Mouse (Mus musculus) midbrain, embryonic 12.5 days (tissue): ENCODE measurements around the gene Ccl3. TPM values are rescaled to one million over a fixed set of nuclear protein-coding genes. Genes with fewer than 3 reads are reported as not detected.

Experiments used
- ATAC-seq: fragments of 200-750 bp; cut with Nextera tagmentation; 2 replicates; pipeline ENCODE4 v1.8.0; 2017; ENCODE audit warnings: low read depth, moderate TSS enrichment, moderate library complexity; ENCODE audit not compliant: low FRiP score
- H3K27ac ChIP-seq: fragments of 300-500 bp; sonication (generic); replicated peaks from 2 replicates; pipeline ENCODE4 v1.5.1; 2016; ENCODE audit warnings: mild to moderate bottlenecking
- H3K27me3 ChIP-seq: fragments of 300-500 bp; sonication (generic); 2 replicates; pipeline ENCODE4 v1.6.1; 2016; ENCODE audit warnings: mild to moderate bottlenecking
- H3K36me3 ChIP-seq: fragments of 300-500 bp; sonication (generic); 2 replicates; pipeline ENCODE4 v1.6.1; 2016
- H3K4me1 ChIP-seq: fragments of 300-500 bp; sonication (generic); 2 replicates; pipeline ENCODE4 v1.6.1; 2016
- H3K4me2 ChIP-seq: fragments of 300-500 bp; sonication (generic); replicated peaks from 2 replicates; pipeline ENCODE4 v1.6.1; 2016; ENCODE audit warnings: mild to moderate bottlenecking, moderate library complexity
- H3K4me3 ChIP-seq: fragments of 300-500 bp; sonication (generic); 2 replicates; pipeline ENCODE4 v1.5.1; 2016; ENCODE audit warnings: mild to moderate bottlenecking
- H3K9ac ChIP-seq: fragments of 300-500 bp; sonication (generic); replicated peaks from 2 replicates; pipeline ENCODE4 v1.6.1; 2016; ENCODE audit warnings: mild to moderate bottlenecking, moderate library complexity
- H3K9me3 ChIP-seq: fragments of 300-500 bp; sonication (generic); 2 replicates; pipeline ENCODE4 v1.6.1; 2016; ENCODE audit warnings: mild to moderate bottlenecking
- WGBS: fragments of 180-500 bp; shearing (Covaris S2); methylation state at CpG from one replicate; pipeline ENCODE4 v1.1.7; 2016; 5-methylcytosine and 5-hydroxymethylcytosine counted together
- polyA plus RNA-seq: library from polyadenylated mRNA; unstranded; fragments of >200 nt; fragmentation: Nextera tagmentation; extraction: Ambion mirVana; gene quantifications from 2 replicates; pipeline ENCODE4 v1.2.1, GENCODE M21; 2016

Ccl3 gene
- polyA plus RNA-seq, 1 experiment from 2014 or later = 1.2 TPM

DNA sequence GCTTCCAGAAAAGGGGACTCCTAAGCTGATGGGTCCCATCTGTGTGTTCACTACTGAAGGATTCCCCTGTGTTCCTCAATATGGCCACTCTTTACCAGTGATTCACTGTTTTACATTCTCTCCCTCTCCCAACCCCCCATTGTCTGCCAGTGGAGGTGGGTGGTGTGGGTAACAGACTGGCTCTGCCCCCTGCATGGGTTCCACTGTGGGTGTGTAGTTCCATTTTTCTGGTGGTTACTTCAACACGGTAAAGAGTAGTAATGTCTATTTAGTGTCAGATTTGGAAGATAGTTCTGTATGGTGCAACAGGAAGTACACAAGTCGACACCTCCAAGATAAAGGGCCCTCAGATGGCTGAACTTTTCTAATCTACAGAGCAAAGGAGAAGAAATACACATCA lies 7.9 kb downstream of the Ccl3 start:
- no peaks in the 10 kb centered on the region for H3K27me3 ChIP-seq
- no peak for ATAC-seq
- no peak overlapping the region for H3K27ac ChIP-seq
- H3K4me1 ChIP-seq = no peaks in the 10 kb centered on the region
- H3K9ac ChIP-seq = no peak overlapping the region
- no peaks in the 10 kb centered on the region for H3K36me3 ChIP-seq
- 83% methylated on average over 2 of the region's 2 CpGs for WGBS
- no peak overlapping the region for H3K4me2 ChIP-seq
- H3K9me3 ChIP-seq = no peaks in the 10 kb centered on the region
- no peak overlapping the region for H3K4me3 ChIP-seq

DNA sequence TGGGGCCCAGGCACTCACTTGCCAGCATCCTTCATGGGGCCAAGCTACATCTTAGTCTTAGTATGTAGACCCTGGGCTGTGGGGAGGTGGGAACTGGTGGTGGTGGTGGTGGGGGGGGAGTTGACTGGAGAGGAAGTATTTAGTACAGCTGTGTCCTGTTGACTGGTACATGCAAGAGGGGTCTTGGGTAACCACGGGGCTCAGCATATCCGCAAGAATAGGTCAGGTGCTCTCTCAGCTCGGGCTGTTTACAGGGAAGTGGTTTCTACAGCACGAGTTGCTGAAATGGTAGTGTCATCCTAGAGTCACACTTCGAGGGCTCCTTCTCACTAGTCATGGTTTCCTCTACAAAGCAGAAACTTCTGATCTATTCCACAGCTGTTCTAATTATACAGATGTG lies 9.0 kb downstream of the Ccl3 start:
- Histone ChIP-seq H3K36me3 (no peaks in the 10 kb centered on the region), H3K9me3 (no peaks in the 10 kb centered on the region), H3K4me3 (no peak overlapping the region), H3K9ac (no peak overlapping the region), H3K4me1 (no peaks in the 10 kb centered on the region), H3K27ac (no peak overlapping the region), H3K27me3 (no peaks in the 10 kb centered on the region), H3K4me2 (no peak overlapping the region)
- WGBS = 82% methylated on average over 5 of the region's 5 CpGs
- ATAC-seq = no peak

DNA sequence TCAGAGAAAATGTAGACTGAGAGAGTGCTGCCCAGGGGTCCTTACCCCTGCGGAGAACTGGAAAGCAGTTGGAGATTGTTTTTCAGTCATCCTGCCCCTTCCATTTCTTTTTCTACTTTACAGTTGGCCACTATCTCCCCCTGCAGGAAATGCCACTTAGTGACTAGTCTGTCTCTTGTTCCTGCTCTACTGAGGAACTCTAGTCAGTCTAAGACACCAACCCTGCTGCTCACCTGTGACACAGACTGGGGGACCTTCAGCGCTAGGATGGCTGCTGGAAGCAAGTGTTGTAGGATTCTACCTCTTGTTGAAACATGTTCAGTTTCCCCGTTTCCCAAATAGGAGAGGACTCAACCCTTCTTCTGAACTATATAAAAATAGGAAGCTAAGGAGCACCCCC lies 9.6 kb downstream of the Ccl3 start:
- Histone ChIP-seq H3K9ac (no peak overlapping the region), H3K4me1 (no peaks in the 10 kb centered on the region)

DNA sequence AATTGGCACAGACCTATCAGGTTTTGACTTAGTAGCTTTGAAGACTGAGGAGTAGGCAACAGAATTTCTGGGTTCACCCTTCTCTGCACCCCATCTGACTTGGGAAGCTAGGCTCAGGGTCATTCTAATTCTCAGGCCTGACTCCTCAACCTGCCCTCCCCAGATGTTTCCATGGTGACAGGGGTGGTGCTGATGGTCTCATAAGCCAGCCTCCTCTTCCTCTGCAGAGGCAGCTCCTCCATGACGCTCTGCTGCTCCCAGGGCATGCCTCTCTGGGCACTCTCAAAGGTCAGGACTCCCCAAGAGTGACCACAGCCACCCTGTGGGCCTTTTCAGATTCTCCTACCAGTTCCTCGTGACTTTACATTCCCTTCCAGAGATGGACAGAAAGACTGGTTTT lies 10.2 kb downstream of the Ccl3 start:
- Histone ChIP-seq H3K4me3 (no peak overlapping the region), H3K9me3 (no peaks in the 10 kb centered on the region), H3K4me2 (no peak overlapping the region), H3K36me3 (no peaks in the 10 kb centered on the region), H3K9ac (no peak overlapping the region), H3K27ac (no peak overlapping the region), H3K4me1 (no peaks in the 10 kb centered on the region), H3K27me3 (no peaks in the 10 kb centered on the region)
- no peak for ATAC-seq
- 52% methylated on average over 2 of the region's 2 CpGs for WGBS

More for the DNA sequence above, 9.6 kb downstream of the Ccl3 start:
- Histone ChIP-seq H3K9me3 (no peaks in the 10 kb centered on the region), H3K4me3 (no peak overlapping the region), H3K27me3 (no peaks in the 10 kb centered on the region), H3K4me2 (no peak overlapping the region), H3K27ac (no peak overlapping the region), H3K36me3 (no peaks in the 10 kb centered on the region)
- whole genome bisulfite sequencing = 62% methylated on average over 3 of the region's 3 CpGs
- no peak for ATAC-seq

DNA sequence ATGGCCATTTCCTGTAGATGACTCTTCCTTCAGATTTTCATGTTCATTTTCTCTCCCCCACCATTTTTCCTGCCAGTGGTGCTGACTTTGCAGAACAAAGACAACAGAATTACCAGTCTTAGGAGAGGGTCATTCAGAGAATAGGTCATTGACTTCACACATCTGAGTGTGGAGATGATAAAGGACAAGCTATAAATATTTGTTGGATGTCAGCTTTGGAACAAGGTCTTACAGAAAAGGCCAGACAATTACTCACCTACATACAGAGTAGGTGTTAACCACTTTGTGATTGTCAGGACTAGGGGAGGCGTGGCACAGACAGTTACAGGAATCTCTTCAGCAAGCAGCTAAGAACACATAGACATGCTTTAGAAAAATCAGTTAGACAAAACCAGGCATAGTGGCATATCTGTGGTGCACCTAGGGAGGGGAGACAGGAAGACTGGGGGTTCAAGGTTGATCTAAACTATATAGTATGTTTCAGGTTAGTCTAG lies 12.4 kb downstream of the Ccl3 start:
- Histone ChIP-seq H3K9ac (no peak overlapping the region), H3K4me1 (no peaks in the 10 kb centered on the region), H3K27ac (no peak overlapping the region), H3K27me3 (no peaks in the 10 kb centered on the region), H3K9me3 (no peaks in the 10 kb centered on the region), H3K36me3 (no peaks in the 10 kb centered on the region), H3K4me2 (no peak overlapping the region), H3K4me3 (no peak overlapping the region)
- ATAC-seq = no peak
- WGBS = 83% methylated on average over 1 of the region's 1 CpGs

DNA sequence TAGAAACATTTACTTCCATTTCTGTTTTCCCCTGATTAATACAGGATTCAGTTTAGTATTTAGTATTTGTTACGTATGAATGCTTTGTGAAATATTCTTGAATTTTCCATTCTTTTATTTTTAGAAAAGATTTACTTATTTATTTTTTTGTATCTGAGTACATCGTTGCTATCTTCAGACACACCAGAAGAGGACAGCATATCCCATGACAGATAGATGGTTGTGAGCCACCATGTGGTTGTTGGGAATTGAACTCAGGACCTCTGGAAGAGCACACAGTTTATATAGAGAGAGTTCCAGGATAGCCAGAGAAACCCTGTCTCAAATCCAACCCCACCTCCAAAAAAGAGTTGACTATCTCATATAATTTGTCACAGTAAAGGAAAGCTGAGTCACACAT lies 14.3 kb downstream of the Ccl3 start:
- no peak overlapping the region for H3K27ac ChIP-seq
- no peaks in the 10 kb centered on the region for H3K27me3 ChIP-seq
- H3K4me1 ChIP-seq = no peaks in the 10 kb centered on the region
- no peak overlapping the region for H3K9ac ChIP-seq
- H3K4me3 ChIP-seq = no peak overlapping the region
- no peaks in the 10 kb centered on the region for H3K9me3 ChIP-seq
- H3K4me2 ChIP-seq = no peak overlapping the region
- no peaks in the 10 kb centered on the region for H3K36me3 ChIP-seq
- 96% methylated on average over 2 of the region's 2 CpGs for WGBS
- ATAC-seq = no peak

GRCm38 (mm10) chr11:83634425-83634824 lies 14.7 kb downstream of the Ccl3 start:
- no peak overlapping the region for H3K9ac ChIP-seq
- 59% methylated on average over 4 of the region's 4 CpGs for WGBS
- H3K9me3 ChIP-seq = no peaks in the 10 kb centered on the region
- no peak overlapping the region for H3K4me3 ChIP-seq
- H3K27me3 ChIP-seq = no peaks in the 10 kb centered on the region
- no peak overlapping the region for H3K4me2 ChIP-seq
- no peaks in the 10 kb centered on the region for H3K36me3 ChIP-seq
- H3K4me1 ChIP-seq = no peaks in the 10 kb centered on the region
- no peak for ATAC-seq
- H3K27ac ChIP-seq = no peak overlapping the region

DNA sequence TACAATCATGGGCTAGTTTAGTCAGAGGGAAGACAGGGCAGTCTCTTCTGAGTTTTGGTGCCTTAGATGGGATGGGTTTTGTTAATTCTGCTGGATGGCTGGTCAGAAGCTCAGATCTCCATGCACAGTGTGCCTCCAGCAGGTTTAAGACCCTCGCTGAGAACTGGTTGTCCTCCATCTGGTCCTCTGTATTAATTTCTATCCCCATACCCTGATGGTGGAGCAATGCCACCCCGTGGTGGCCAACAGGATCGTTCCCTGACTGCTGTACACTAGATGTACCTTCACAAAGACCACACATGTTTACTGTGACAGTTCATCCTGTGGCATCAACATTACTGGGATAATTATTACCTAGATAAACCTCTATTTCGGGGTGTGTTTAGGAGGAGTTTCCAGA lies 16.4 kb downstream of the Ccl3 start:
- H3K4me2 ChIP-seq = no peak overlapping the region
- no peak overlapping the region for H3K27ac ChIP-seq
- no peak overlapping the region for H3K4me3 ChIP-seq
- no peaks in the 10 kb centered on the region for H3K9me3 ChIP-seq
- no peaks in the 10 kb centered on the region for H3K36me3 ChIP-seq
- H3K9ac ChIP-seq = no peak overlapping the region
- no peaks in the 10 kb centered on the region for H3K27me3 ChIP-seq
- ATAC-seq = no peak
- no peaks in the 10 kb centered on the region for H3K4me1 ChIP-seq
- 70% methylated on average over 4 of the region's 4 CpGs for WGBS

DNA sequence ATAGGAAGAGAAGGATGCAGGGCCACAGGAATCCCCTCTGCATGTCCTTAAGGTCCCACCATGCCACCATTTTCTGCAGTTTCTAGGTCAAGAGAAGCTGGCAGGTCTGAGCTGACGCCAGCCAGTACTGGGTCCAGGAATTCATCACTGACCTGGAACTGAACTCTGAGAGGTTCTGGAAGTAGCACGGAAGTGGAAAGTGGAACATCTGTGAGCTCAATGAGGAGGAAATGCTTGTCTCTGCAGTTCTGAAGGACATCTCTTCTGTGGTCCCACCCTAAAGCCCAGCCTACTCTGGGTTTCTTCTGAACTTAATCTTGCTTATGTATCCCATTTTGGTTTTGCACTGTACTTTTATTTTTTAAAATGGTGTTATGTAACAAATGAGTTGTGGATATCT lies 18.1 kb downstream of the Ccl3 start:
- Histone ChIP-seq H3K9ac (no peak overlapping the region), H3K36me3 (no peaks in the 10 kb centered on the region), H3K27ac (no peak overlapping the region), H3K27me3 (no peaks in the 10 kb centered on the region), H3K9me3 (no peaks in the 10 kb centered on the region), H3K4me3 (no peak overlapping the region), H3K4me2 (no peak overlapping the region), H3K4me1 (no peaks in the 10 kb centered on the region)
- no peak for ATAC-seq
- WGBS = 86% methylated on average over 2 of the region's 2 CpGs

DNA sequence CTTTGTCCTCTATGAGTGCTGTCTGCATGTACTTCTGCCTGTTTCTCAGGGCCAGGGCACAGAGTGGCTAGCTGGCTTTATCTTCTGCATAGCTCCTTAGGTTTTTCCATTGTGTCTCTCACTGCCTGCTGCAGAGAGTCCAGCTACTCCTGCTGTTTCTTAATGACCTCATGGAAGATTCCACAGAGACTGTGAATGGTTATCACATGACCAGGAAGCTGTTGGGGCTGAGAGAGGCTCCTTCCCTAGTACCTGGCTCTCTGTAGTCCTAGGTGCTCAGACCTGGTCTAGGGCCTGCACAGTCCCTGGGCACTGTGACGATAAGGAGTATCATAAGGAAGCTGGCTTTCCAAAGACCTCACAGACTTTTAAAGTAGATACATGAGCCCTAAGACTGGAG lies 18.5 kb downstream of the Ccl3 start:
- Histone ChIP-seq H3K27ac (no peak overlapping the region), H3K4me2 (no peak overlapping the region), H3K27me3 (no peaks in the 10 kb centered on the region), H3K4me3 (no peak overlapping the region), H3K36me3 (no peaks in the 10 kb centered on the region), H3K4me1 (no peaks in the 10 kb centered on the region), H3K9ac (no peak overlapping the region), H3K9me3 (no peaks in the 10 kb centered on the region)
- ATAC-seq = no peak
- 93% methylated on average over 1 of the region's 1 CpGs for WGBS

DNA sequence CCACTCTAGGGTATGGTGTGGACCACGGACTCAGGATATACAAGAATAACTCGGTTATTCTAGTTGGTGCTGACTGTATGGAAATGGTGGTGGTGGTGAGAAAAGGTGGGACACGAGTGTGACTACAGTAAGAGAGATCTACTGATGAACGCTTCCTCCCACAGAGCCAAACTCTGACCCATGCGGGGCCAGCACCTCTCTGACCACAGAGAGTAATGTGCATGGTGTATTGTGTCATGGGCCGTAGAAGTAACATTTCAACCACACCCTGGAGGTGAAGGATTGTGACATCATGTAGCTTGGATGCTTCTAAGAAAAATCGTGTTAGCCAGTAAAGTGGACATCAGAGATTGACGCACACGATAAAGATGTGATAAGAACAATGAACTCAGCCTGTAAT lies 20.3 kb downstream of the Ccl3 start:
- WGBS = 92% methylated on average over 9 of the region's 9 CpGs
- ATAC-seq = no peak
- H3K9ac ChIP-seq = no peak overlapping the region
- H3K36me3 ChIP-seq = no peaks in the 10 kb centered on the region
- H3K27ac ChIP-seq = no peak overlapping the region
- H3K4me1 ChIP-seq = no peaks in the 10 kb centered on the region
- no peak overlapping the region for H3K4me2 ChIP-seq
- H3K27me3 ChIP-seq = no peaks in the 10 kb centered on the region
- no peaks in the 10 kb centered on the region for H3K9me3 ChIP-seq
- no peak overlapping the region for H3K4me3 ChIP-seq

GRCm38 (mm10) chr11:83623586-83623985 lies 25.6 kb downstream of the Ccl3 start:
- WGBS = 86% methylated on average over 3 of the region's 3 CpGs
- no peaks in the 10 kb centered on the region for H3K4me1 ChIP-seq
- H3K36me3 ChIP-seq = no peaks in the 10 kb centered on the region
- no peaks in the 10 kb centered on the region for H3K27me3 ChIP-seq
- ATAC-seq = no peak
- H3K4me3 ChIP-seq = no peak overlapping the region
- H3K9me3 ChIP-seq = no peaks in the 10 kb centered on the region
- H3K4me2 ChIP-seq = no peak overlapping the region
- no peak overlapping the region for H3K9ac ChIP-seq
- no peak overlapping the region for H3K27ac ChIP-seq

DNA sequence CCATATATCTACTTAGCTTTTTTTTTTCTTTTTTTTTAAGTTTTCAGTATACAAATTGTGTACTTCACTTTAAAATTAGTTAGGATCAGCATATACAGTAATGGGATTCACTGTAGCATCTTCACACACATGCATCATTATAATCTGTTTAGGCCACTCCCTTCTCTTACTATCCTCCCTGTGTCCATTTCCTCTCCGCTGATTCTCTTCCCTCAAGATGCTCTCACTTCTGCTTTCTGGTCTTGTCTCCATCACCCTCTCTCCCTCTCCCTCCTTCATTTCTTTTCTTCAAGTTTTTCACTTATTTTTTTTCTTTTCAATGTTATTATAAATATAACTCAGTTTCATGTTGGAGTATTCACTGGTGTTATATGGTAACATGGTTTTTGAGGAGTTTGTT lies 30.1 kb downstream of the Ccl3 start:
- Histone ChIP-seq H3K9me3 (no peaks in the 10 kb centered on the region), H3K4me3 (no peak overlapping the region), H3K4me2 (no peak overlapping the region), H3K27ac (no peak overlapping the region), H3K36me3 (no peaks in the 10 kb centered on the region), H3K9ac (no peak overlapping the region), H3K27me3 (no peaks in the 10 kb centered on the region), H3K4me1 (no peaks in the 10 kb centered on the region)
- 94% methylated on average over 1 of the region's 1 CpGs for WGBS
- no peak for ATAC-seq
